Mouse (Mus musculus): Measurements from ENCODE around the gene Sept9. TPM values are rescaled to one million over a fixed set of nuclear protein-coding genes. Genes with fewer than 3 reads are reported as not detected.

Gene Sept9
- polyA plus RNA-seq, 2 experiments: 14.9 to 25.5 TPM

DNA sequence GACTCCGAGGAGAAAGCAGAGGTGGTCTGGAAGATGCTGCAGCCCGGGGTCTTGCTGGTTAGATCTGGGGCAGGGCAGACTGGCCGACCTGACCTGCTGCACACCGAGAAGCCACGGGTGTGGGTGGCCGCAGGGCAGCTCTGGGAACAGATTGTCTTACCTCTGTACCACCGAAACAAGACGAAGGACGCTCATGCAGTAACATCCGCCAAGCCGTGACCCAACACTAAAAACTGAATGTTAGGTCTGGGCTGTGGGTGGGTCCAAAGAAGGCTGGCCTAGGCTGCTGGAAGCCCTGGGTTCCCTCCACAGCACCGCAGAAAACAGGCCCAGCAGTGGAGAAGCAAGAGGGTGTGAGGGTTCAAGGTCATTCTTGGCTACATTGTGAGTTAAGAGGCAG, 38.7 kb upstream of the Sept9 start:
- no peak for TF ChIP-seq CTCF (IDR thresholded peaks at IDR 0.05; ENCODE audit: low read depth)
- TF ChIP-seq EP300 (IDR thresholded peaks at IDR 0.05; ENCODE audit: low read depth): no peak
- Histone ChIP-seq H3K9me3 (ENCODE audit: control insufficient read depth, low read length) (no peaks in the 10 kb centered on the region), H3K4me1 (replicated peaks; ENCODE audit: control insufficient read depth in 2 of 2, insufficient read depth in 2 of 2, low read length in 1 of 2) (no peaks in the 10 kb centered on the region), H3K9ac (replicated peaks) (no peak overlapping the region), H3K4me3 (ENCODE audit: insufficient read depth in 1 of 2, low read depth in 2 of 2, low read length in 2 of 2) (no peak overlapping the region), H3K36me3 (replicated peaks; ENCODE audit: control insufficient read depth, insufficient read depth, low read depth) (peaks cover 5% of the 10 kb centered on the region), H3K4me2 (ENCODE audit: low read depth) (no peak overlapping the region), H3K27me3 (ENCODE audit: control insufficient read depth, insufficient read depth, low read length) (no peaks in the 10 kb centered on the region), H3K27ac (no peak overlapping the region)
- 86% methylated on average over 12 of the region's 12 CpGs for WGBS (ENCODE audit: insufficient replicate concordance)
- no peak for ATAC-seq (ENCODE audit: insufficient read depth)
- DNase-seq (ENCODE audit: low read depth in 3 of 3, low spot score in 3 of 3): no peak

DNA sequence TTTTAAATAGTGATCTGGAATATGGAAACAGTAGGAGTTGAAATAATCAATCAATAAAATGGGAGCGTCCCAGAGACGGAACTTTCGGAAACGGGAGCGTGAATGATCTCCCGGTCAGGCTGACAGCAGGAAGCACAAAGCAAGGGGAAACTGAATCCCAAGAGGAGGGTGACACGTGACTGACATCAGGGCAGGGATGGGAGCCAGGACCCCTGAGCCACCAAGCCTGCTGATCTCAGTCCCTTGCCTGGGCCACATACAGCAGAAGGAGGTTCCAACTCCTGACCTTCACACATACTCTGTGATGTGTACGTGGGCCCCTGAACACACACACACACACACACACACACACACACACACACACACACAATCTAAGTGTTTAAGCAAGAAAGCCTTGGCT, 37.9 kb upstream of the Sept9 start:
- Histone ChIP-seq H3K4me1 (replicated peaks; ENCODE audit: control insufficient read depth in 2 of 2, insufficient read depth in 2 of 2, low read length in 1 of 2) (no peaks in the 10 kb centered on the region), H3K4me3 (ENCODE audit: insufficient read depth in 1 of 2, low read depth in 2 of 2, low read length in 2 of 2) (no peak overlapping the region), H3K27ac (no peak overlapping the region), H3K9me3 (ENCODE audit: control insufficient read depth, low read length) (no peaks in the 10 kb centered on the region), H3K36me3 (replicated peaks; ENCODE audit: control insufficient read depth, insufficient read depth, low read depth) (peaks cover 5% of the 10 kb centered on the region), H3K4me2 (ENCODE audit: low read depth) (no peak overlapping the region), H3K27me3 (ENCODE audit: control insufficient read depth, insufficient read depth, low read length) (no peaks in the 10 kb centered on the region), H3K9ac (replicated peaks) (no peak overlapping the region)
- no peak for DNase-seq (ENCODE audit: low read depth in 3 of 3, low spot score in 3 of 3)
- no peak for TF ChIP-seq EP300 (IDR thresholded peaks at IDR 0.05; ENCODE audit: low read depth)
- TF ChIP-seq CTCF (IDR thresholded peaks at IDR 0.05; ENCODE audit: low read depth): no peak
- no peak for ATAC-seq (ENCODE audit: insufficient read depth)
- 77% methylated on average over 8 of the region's 8 CpGs for WGBS (ENCODE audit: insufficient replicate concordance)

DNA sequence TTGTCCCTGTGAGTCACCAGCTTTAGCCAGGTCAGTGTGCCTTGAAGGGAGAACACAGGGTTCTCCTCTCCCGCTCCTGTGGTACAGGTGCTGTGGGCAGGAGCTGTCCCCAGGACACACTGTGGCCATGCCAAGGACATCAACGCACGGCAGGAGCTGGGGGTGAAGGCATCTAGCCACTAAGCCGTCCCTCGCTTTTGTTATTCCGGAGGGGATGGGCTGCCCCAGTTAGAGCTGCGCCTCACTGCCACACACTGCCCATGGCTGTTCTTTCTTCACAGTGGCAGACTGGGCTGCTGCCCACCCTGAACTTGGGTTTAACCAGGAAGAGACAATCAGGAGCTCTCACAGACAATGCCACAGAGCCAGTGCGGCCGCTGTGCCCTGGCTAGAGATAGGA, 36.4 kb upstream of the Sept9 start:
- no peaks in the 10 kb centered on the region for H3K4me1 ChIP-seq (replicated peaks; ENCODE audit: control insufficient read depth in 2 of 2, insufficient read depth in 2 of 2, low read length in 1 of 2)
- no peak for DNase-seq (ENCODE audit: low read depth in 3 of 3, low spot score in 3 of 3)
- no peak overlapping the region for H3K27ac ChIP-seq

DNA sequence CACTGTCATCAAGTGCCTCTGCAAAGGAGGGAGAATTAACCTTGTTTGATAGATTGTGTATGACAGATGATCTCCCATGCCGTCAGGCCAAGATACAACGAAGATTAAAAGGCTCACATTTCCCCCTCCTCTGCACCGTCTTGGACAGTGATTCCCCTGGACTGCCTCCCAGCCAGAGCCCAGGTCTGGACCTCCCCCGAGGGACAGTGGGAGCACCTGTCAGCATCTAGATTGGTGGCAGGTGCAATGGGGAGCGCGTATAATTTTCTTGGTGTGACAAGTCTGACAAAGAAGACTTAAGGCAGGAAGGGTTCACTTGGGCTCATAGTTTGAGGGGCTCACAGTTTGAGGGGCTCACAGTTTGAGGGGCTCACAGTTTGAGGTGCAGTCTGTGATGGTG, 35.7 kb upstream of the Sept9 start:
- Histone ChIP-seq H3K27ac (no peak overlapping the region), H3K27me3 (ENCODE audit: control insufficient read depth, insufficient read depth, low read length) (no peaks in the 10 kb centered on the region), H3K9me3 (ENCODE audit: control insufficient read depth, low read length) (no peaks in the 10 kb centered on the region), H3K4me2 (ENCODE audit: low read depth) (no peak overlapping the region), H3K4me3 (ENCODE audit: insufficient read depth in 1 of 2, low read depth in 2 of 2, low read length in 2 of 2) (no peak overlapping the region), H3K4me1 (replicated peaks; ENCODE audit: control insufficient read depth in 2 of 2, insufficient read depth in 2 of 2, low read length in 1 of 2) (no peaks in the 10 kb centered on the region), H3K36me3 (replicated peaks; ENCODE audit: control insufficient read depth, insufficient read depth, low read depth) (no peaks in the 10 kb centered on the region), H3K9ac (replicated peaks) (no peak overlapping the region)
- WGBS (ENCODE audit: insufficient replicate concordance): 69% methylated on average over 6 of the region's 6 CpGs
- ATAC-seq (ENCODE audit: insufficient read depth) (no peak), DNase-seq (ENCODE audit: low read depth in 3 of 3, low spot score in 3 of 3) (no peak)
- no peak for TF ChIP-seq CTCF (IDR thresholded peaks at IDR 0.05; ENCODE audit: low read depth)
- no peak for TF ChIP-seq EP300 (IDR thresholded peaks at IDR 0.05; ENCODE audit: low read depth)

More for the DNA sequence above, 36.4 kb upstream of the Sept9 start:
- no peaks in the 10 kb centered on the region for H3K36me3 ChIP-seq (replicated peaks; ENCODE audit: control insufficient read depth, insufficient read depth, low read depth)
- ATAC-seq (ENCODE audit: insufficient read depth): no peak
- H3K4me3 ChIP-seq (ENCODE audit: insufficient read depth in 1 of 2, low read depth in 2 of 2, low read length in 2 of 2): no peak overlapping the region
- H3K27me3 ChIP-seq (ENCODE audit: control insufficient read depth, insufficient read depth, low read length): no peaks in the 10 kb centered on the region
- H3K9ac ChIP-seq (replicated peaks): no peak overlapping the region
- 76% methylated on average over 9 of the region's 9 CpGs for WGBS (ENCODE audit: insufficient replicate concordance)
- no peaks in the 10 kb centered on the region for H3K9me3 ChIP-seq (ENCODE audit: control insufficient read depth, low read length)
- TF ChIP-seq EP300 (IDR thresholded peaks at IDR 0.05; ENCODE audit: low read depth): no peak
- no peak for TF ChIP-seq CTCF (IDR thresholded peaks at IDR 0.05; ENCODE audit: low read depth)
- H3K4me2 ChIP-seq (ENCODE audit: low read depth): no peak overlapping the region

DNA sequence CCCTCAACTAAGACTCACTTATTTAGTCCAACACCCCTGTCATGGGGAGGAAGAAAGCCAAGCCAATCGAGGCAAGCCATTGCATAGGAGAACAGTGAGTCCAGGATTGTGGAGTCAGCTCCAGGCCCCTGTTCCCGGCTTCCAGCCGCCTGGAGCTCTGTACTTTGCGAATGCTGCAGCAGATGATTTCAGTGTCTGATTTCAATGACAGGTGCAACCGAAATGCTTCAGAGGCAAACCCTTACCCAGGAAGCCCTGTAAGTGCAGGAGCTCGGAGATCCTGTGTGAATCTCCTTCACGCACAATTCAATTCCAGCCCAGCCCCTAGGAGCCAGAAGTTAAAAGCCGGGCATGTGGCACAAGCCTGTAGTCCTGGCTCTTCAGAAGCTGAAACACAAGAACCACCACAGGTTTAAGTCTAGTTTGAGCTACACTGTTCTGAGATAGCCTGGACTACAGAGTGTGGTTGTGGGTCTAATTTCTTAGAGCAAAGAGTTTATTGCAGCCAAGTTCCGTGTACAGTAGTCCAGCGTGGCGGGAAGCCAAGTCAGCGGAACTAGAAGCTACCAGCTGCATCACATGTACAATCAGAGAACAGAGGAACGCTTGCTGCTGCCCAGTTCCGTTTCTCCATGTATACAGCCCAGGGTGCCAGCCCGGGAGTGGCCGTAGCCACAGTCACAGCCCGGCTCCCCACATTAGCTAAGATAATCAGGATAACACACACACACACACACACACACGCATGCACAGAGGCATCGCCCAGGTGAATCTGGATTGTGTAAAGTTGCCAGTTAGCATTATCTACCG, 31.0 kb upstream of the Sept9 start:
- TF ChIP-seq CTCF (IDR thresholded peaks at IDR 0.05; ENCODE audit: low read depth): no peak
- TF ChIP-seq EP300 (IDR thresholded peaks at IDR 0.05; ENCODE audit: low read depth): no peak
- no peak overlapping the region for H3K9ac ChIP-seq (replicated peaks)
- H3K27ac ChIP-seq: no peak overlapping the region
- H3K4me1 ChIP-seq (replicated peaks; ENCODE audit: control insufficient read depth in 2 of 2, insufficient read depth in 2 of 2, low read length in 1 of 2): no peaks in the 10 kb centered on the region
- H3K4me2 ChIP-seq (ENCODE audit: low read depth): no peak overlapping the region
- H3K9me3 ChIP-seq (ENCODE audit: control insufficient read depth, low read length): no peaks in the 10 kb centered on the region
- ATAC-seq (ENCODE audit: insufficient read depth) (no peak), DNase-seq (ENCODE audit: low read depth in 3 of 3, low spot score in 3 of 3) (no peak)
- 66% methylated on average over 20 of the region's 20 CpGs for WGBS (ENCODE audit: insufficient replicate concordance)
- no peak overlapping the region for H3K4me3 ChIP-seq (ENCODE audit: insufficient read depth in 1 of 2, low read depth in 2 of 2, low read length in 2 of 2)
- H3K27me3 ChIP-seq (ENCODE audit: control insufficient read depth, insufficient read depth, low read length): no peaks in the 10 kb centered on the region
- H3K36me3 ChIP-seq (replicated peaks; ENCODE audit: control insufficient read depth, insufficient read depth, low read depth): no peaks in the 10 kb centered on the region
